Mouse (Mus musculus) lung, postnatal 0 days (tissue): ENCODE data around the gene Wdfy1. TPM values are rescaled to one million over a fixed set of nuclear protein-coding genes. Genes with fewer than 3 reads are reported as not detected.

Experiments
- ATAC-seq: fragments of 200-750 bp; cut with Nextera tagmentation; 2 replicates; pipeline ENCODE4 v1.8.0; 2017; ENCODE audit warnings: moderate library complexity
- DNase-seq: peaks from one replicate; pipeline ENCODE4 v3.0.0-alpha.2; 2016; ENCODE audit warnings: low spot score
- H3K27ac ChIP-seq: fragments of 300-500 bp; sonication (generic); 2 replicates; pipeline ENCODE4 v1.5.1; 2014; ENCODE audit warnings: antibody characterized with exemption, mild to moderate bottlenecking, low read length, mixed read lengths
- H3K27me3 ChIP-seq: fragments of 300-500 bp; sonication (generic); replicated peaks from 2 replicates; pipeline ENCODE4 v1.6.1; 2014; ENCODE audit warnings: low read length, mixed read lengths; ENCODE audit not compliant: insufficient read depth
- H3K36me3 ChIP-seq: fragments of 300-500 bp; sonication (generic); 2 replicates; pipeline ENCODE4 v1.6.1; 2014; ENCODE audit warnings: low read length, mixed read lengths; ENCODE audit not compliant: insufficient read depth
- H3K4me1 ChIP-seq: fragments of 300-500 bp; sonication (generic); 2 replicates; pipeline ENCODE4 v1.6.1; 2014; ENCODE audit warnings: antibody characterized with exemption, low read depth, low read length, mixed read lengths; ENCODE audit not compliant: insufficient read depth
- H3K4me2 ChIP-seq: fragments of 300-500 bp; sonication (generic); replicated peaks from 2 replicates; pipeline ENCODE4 v1.6.1; 2014; ENCODE audit warnings: low read depth, mild to moderate bottlenecking, low read length, moderate library complexity, mixed read lengths
- H3K4me3 ChIP-seq: fragments of 300-500 bp; sonication (generic); 2 replicates; pipeline ENCODE4 v1.5.1; 2014; ENCODE audit warnings: low read depth, low read length
- H3K9ac ChIP-seq: fragments of 300-500 bp; sonication (generic); replicated peaks from 2 replicates; pipeline ENCODE4 v1.6.1; 2014; ENCODE audit warnings: low read depth, mild to moderate bottlenecking
- H3K9me3 ChIP-seq: fragments of 300-500 bp; sonication (generic); 2 replicates; pipeline ENCODE4 v1.6.1; 2016; ENCODE audit warnings: low read length, mixed read lengths
- CTCF ChIP-seq: IDR thresholded peaks from 2 replicates; pipeline ENCODE4 v1.5.1; 2016; ENCODE audit warnings: antibody characterized with exemption, mild to moderate bottlenecking
- EP300 ChIP-seq: IDR thresholded peaks from 2 replicates; pipeline ENCODE4 v1.6.1; 2016; ENCODE audit warnings: antibody characterized with exemption, mild to moderate bottlenecking, control low read depth
- WGBS: fragments of 180-500 bp; shearing (Covaris S2); extraction: QIAGEN DNeasy Blood & Tissue Kit; methylation state at CpG from one replicate; pipeline ENCODE4 v1.1.7; 2014; 5-methylcytosine and 5-hydroxymethylcytosine counted together
- polyA plus RNA-seq: library from polyadenylated mRNA; unstranded; fragments of >200 nt; fragmentation: Nextera tagmentation; extraction: Ambion mirVana; gene quantifications from 2 replicates; pipeline ENCODE4 v1.2.1, GENCODE M21; 2015

Wdfy1 gene
- polyA plus RNA-seq, 1 experiment from 2014 or later: 63.1 TPM

- Histone ChIP-seq H3K27me3 (no peaks in the 10 kb centered on the region), H3K9me3 (no peaks in the 10 kb centered on the region), H3K27ac (no peak overlapping the region), H3K4me2 (no peak overlapping the region), H3K9ac (no peak overlapping the region), H3K4me1 (no peaks in the 10 kb centered on the region), H3K36me3 (0 out of 2 replicates have a peak, but pooled peaks cover 4% of the 10 kb centered on the region), H3K4me3 (no peak overlapping the region)
- DNase-seq (no peak), ATAC-seq (no peak)
- no peak for TF ChIP-seq EP300
- 76% methylated on average over 4 of the region's 4 CpGs for WGBS
Observed at GRCm38 (mm10) chr1:79741002-79741401, 34.9 kb downstream of the Wdfy1 start.

- no peak overlapping the region for H3K9ac ChIP-seq
- 98% methylated on average over 2 of the region's 2 CpGs for WGBS
- no peak overlapping the region for H3K4me2 ChIP-seq
- no peaks in the 10 kb centered on the region for H3K27me3 ChIP-seq
- H3K36me3 ChIP-seq: 0 out of 2 replicates have a peak, but pooled peaks cover 4% of the 10 kb centered on the region
- H3K4me3 ChIP-seq: no peak overlapping the region
- H3K9me3 ChIP-seq: no peaks in the 10 kb centered on the region
- ATAC-seq: no peak
- no peaks in the 10 kb centered on the region for H3K4me1 ChIP-seq
- no peak overlapping the region for H3K27ac ChIP-seq
- no peak for TF ChIP-seq CTCF
- TF ChIP-seq EP300: no peak
- DNase-seq: no peak
Observed at GRCm38 (mm10) chr1:79739726-79740125, 36.2 kb downstream of the Wdfy1 start.

- Histone ChIP-seq H3K27ac (no peak overlapping the region), H3K27me3 (no peaks in the 10 kb centered on the region), H3K9me3 (no peaks in the 10 kb centered on the region), H3K36me3 (0 out of 2 replicates have a peak, but pooled peaks cover 4% of the 10 kb centered on the region), H3K9ac (no peak overlapping the region), H3K4me3 (no peak overlapping the region), H3K4me1 (no peaks in the 10 kb centered on the region), H3K4me2 (no peak overlapping the region)
- WGBS: 92% methylated on average over 3 of the region's 3 CpGs
- DNase-seq (no peak), ATAC-seq (no peak)
- no peak for TF ChIP-seq CTCF
- TF ChIP-seq EP300: no peak
Observed at GRCm38 (mm10) chr1:79736408-79736807, 39.5 kb downstream of the Wdfy1 start.

- Histone ChIP-seq H3K4me2 (no peak overlapping the region), H3K9ac (no peak overlapping the region), H3K27ac (no peak overlapping the region), H3K27me3 (no peaks in the 10 kb centered on the region), H3K4me3 (no peak overlapping the region), H3K36me3 (0 out of 2 replicates have a peak, but pooled peaks cover 4% of the 10 kb centered on the region), H3K9me3 (no peaks in the 10 kb centered on the region), H3K4me1 (no peaks in the 10 kb centered on the region)
- ATAC-seq (no peak), DNase-seq (no peak)
- 81% methylated on average over 5 of the region's 5 CpGs for WGBS
- TF ChIP-seq EP300: no peak
- TF ChIP-seq CTCF: peak; percentile 31
Observed at GRCm38 (mm10) chr1:79734794-79735193, 41.1 kb downstream of the Wdfy1 start.

- no peak overlapping the region for H3K4me3 ChIP-seq
- H3K27me3 ChIP-seq: no peaks in the 10 kb centered on the region
- H3K27ac ChIP-seq: 0 out of 2 replicates have a peak overlapping the region, but pooled peaks have one; percentile 5
- no peaks in the 10 kb centered on the region for H3K9me3 ChIP-seq
- 72% methylated on average over 13 of the region's 13 CpGs for WGBS
- TF ChIP-seq CTCF (no peak), EP300 (peak; percentile 27; the same call in 1 of the 2 replicates)
- no peak overlapping the region for H3K4me2 ChIP-seq
- DNase-seq: peak; percentile 21
- no peak overlapping the region for H3K9ac ChIP-seq
- no peaks in the 10 kb centered on the region; the same call in 1 of the 2 replicates for H3K4me1 ChIP-seq
- H3K36me3 ChIP-seq: peaks cover 8% of the 10 kb centered on the region; the same call in 1 of the 2 replicates
- peak; percentile 53 for ATAC-seq
Observed at GRCm38 (mm10) chr1:79714152-79714923, 61.6 kb downstream of the Wdfy1 start.

- Histone ChIP-seq H3K4me2 (no peak overlapping the region), H3K4me1 (no peaks in the 10 kb centered on the region; the same call in 1 of the 2 replicates), H3K9ac (no peak overlapping the region), H3K27ac (no peak overlapping the region), H3K9me3 (no peaks in the 10 kb centered on the region), H3K27me3 (no peaks in the 10 kb centered on the region), H3K4me3 (no peak overlapping the region), H3K36me3 (peaks cover 8% of the 10 kb centered on the region; the same call in 1 of the 2 replicates)
- WGBS: 94% methylated on average over 5 of the region's 5 CpGs
- DNase-seq: no peak
- ATAC-seq: no peak
- no peak for TF ChIP-seq EP300
- TF ChIP-seq CTCF: no peak
Observed at GRCm38 (mm10) chr1:79713081-79713480, 62.9 kb downstream of the Wdfy1 start.
